Mouse (Mus musculus): ENCODE data around the gene Reep3. TPM values are rescaled to one million over a fixed set of nuclear protein-coding genes. Genes with fewer than 3 reads are reported as not detected.

Gene Reep3
- polyA plus RNA-seq, 1 experiment: 9.0 TPM

- H3K27me3 ChIP-seq (ENCODE audit: control insufficient read depth, insufficient read depth, low read length): no peaks in the 10 kb centered on the region
- peaks cover 19% of the 10 kb centered on the region for H3K4me1 ChIP-seq (ENCODE audit: control insufficient read depth, insufficient read depth, insufficient read length)
- 43% methylated on average over 7 of the region's 7 CpGs for WGBS
- peak in 1 of 2 experiments; percentile 21 for DNase-seq (ENCODE audit: low read depth in 1 of 2, low spot score in 2 of 2)
- no peaks in the 10 kb centered on the region; the same call in 1 of the 2 replicates for H3K36me3 ChIP-seq (ENCODE audit: control insufficient read depth, insufficient read depth, low read length)
- TF ChIP-seq CTCF (IDR thresholded peaks at IDR 0.05; ENCODE audit: extremely low read depth, insufficient read depth, insufficient read length, insufficient replicate concordance): no peak
- TF ChIP-seq POLR2A (IDR thresholded peaks at IDR 0.05; ENCODE audit: low read depth, low read length): no peak
- peak overlapping the region; percentile 70 for H3K27ac ChIP-seq (ENCODE audit: insufficient read depth, low read length)
- no peak overlapping the region for H3K4me3 ChIP-seq (ENCODE audit: extremely low read depth, insufficient read depth, insufficient read length)
Measured at GRCm38 (mm10) chr10:67065277-67065887, 31.4 kb downstream of the Reep3 start.

- 64% methylated on average over 4 of the region's 4 CpGs for WGBS
- no peaks in the 10 kb centered on the region for H3K27me3 ChIP-seq (ENCODE audit: control insufficient read depth, insufficient read depth, low read length)
- H3K4me3 ChIP-seq (ENCODE audit: extremely low read depth, insufficient read depth, insufficient read length): no peak overlapping the region
- TF ChIP-seq POLR2A (IDR thresholded peaks at IDR 0.05; ENCODE audit: low read depth, low read length) (no peak), CTCF (IDR thresholded peaks at IDR 0.05; ENCODE audit: extremely low read depth, insufficient read depth, insufficient read length, insufficient replicate concordance) (no peak)
- H3K36me3 ChIP-seq (ENCODE audit: control insufficient read depth, insufficient read depth, low read length): no peaks in the 10 kb centered on the region; the same call in 1 of the 2 replicates
- H3K4me1 ChIP-seq (ENCODE audit: control insufficient read depth, insufficient read depth, insufficient read length): peaks cover 13% of the 10 kb centered on the region
- H3K27ac ChIP-seq (ENCODE audit: insufficient read depth, low read length): no peak overlapping the region
- no peak for DNase-seq (ENCODE audit: low read depth in 1 of 2, low spot score in 2 of 2)
Measured at GRCm38 (mm10) chr10:67061823-67062222, 34.9 kb downstream of the Reep3 start.

- no peak for DNase-seq (ENCODE audit: low read depth in 1 of 2, low spot score in 2 of 2)
- H3K4me3 ChIP-seq (ENCODE audit: extremely low read depth, insufficient read depth, insufficient read length): no peak overlapping the region
- H3K27ac ChIP-seq (ENCODE audit: insufficient read depth, low read length): no peak overlapping the region
- WGBS: 93% methylated on average over 10 of the region's 10 CpGs
- peaks cover 10% of the 10 kb centered on the region for H3K4me1 ChIP-seq (ENCODE audit: control insufficient read depth, insufficient read depth, insufficient read length)
- H3K27me3 ChIP-seq (ENCODE audit: control insufficient read depth, insufficient read depth, low read length): no peaks in the 10 kb centered on the region
- no peaks in the 10 kb centered on the region; the same call in 1 of the 2 replicates for H3K36me3 ChIP-seq (ENCODE audit: control insufficient read depth, insufficient read depth, low read length)
- TF ChIP-seq CTCF (IDR thresholded peaks at IDR 0.05; ENCODE audit: extremely low read depth, insufficient read depth, insufficient read length, insufficient replicate concordance) (no peak), POLR2A (IDR thresholded peaks at IDR 0.05; ENCODE audit: low read depth, low read length) (no peak)
Measured at GRCm38 (mm10) chr10:67061367-67061801, 35.4 kb downstream of the Reep3 start.

GRCm38 (mm10) chr10:67058702-67059101 lies 38.0 kb downstream of the Reep3 start:
- 76% methylated on average over 6 of the region's 6 CpGs for WGBS
- H3K4me1 ChIP-seq (ENCODE audit: control insufficient read depth, insufficient read depth, insufficient read length): no peaks in the 10 kb centered on the region; the same call in 1 of the 2 replicates
- TF ChIP-seq CTCF (IDR thresholded peaks at IDR 0.05; ENCODE audit: extremely low read depth, insufficient read depth, insufficient read length, insufficient replicate concordance): no peak
- TF ChIP-seq POLR2A (IDR thresholded peaks at IDR 0.05; ENCODE audit: low read depth, low read length): no peak
- H3K27ac ChIP-seq (ENCODE audit: insufficient read depth, low read length): no peak overlapping the region
- no peaks in the 10 kb centered on the region; the same call in 1 of the 2 replicates for H3K36me3 ChIP-seq (ENCODE audit: control insufficient read depth, insufficient read depth, low read length)
- H3K27me3 ChIP-seq (ENCODE audit: control insufficient read depth, insufficient read depth, low read length): no peaks in the 10 kb centered on the region
- no peak for DNase-seq (ENCODE audit: low read depth in 1 of 2, low spot score in 2 of 2)
- H3K4me3 ChIP-seq (ENCODE audit: extremely low read depth, insufficient read depth, insufficient read length): no peak overlapping the region

GRCm38 (mm10) chr10:67058297-67058696 lies 38.4 kb downstream of the Reep3 start:
- Histone ChIP-seq H3K36me3 (ENCODE audit: control insufficient read depth, insufficient read depth, low read length) (no peaks in the 10 kb centered on the region; the same call in 1 of the 2 replicates), H3K27me3 (ENCODE audit: control insufficient read depth, insufficient read depth, low read length) (no peaks in the 10 kb centered on the region), H3K27ac (ENCODE audit: insufficient read depth, low read length) (no peak overlapping the region), H3K4me1 (ENCODE audit: control insufficient read depth, insufficient read depth, insufficient read length) (no peaks in the 10 kb centered on the region; the same call in 1 of the 2 replicates), H3K4me3 (ENCODE audit: extremely low read depth, insufficient read depth, insufficient read length) (no peak overlapping the region)
- 90% methylated on average over 7 of the region's 7 CpGs for WGBS
- no peak for DNase-seq (ENCODE audit: low read depth in 1 of 2, low spot score in 2 of 2)
- TF ChIP-seq POLR2A (IDR thresholded peaks at IDR 0.05; ENCODE audit: low read depth, low read length) (no peak), CTCF (IDR thresholded peaks at IDR 0.05; ENCODE audit: extremely low read depth, insufficient read depth, insufficient read length, insufficient replicate concordance) (no peak)

- no peaks in the 10 kb centered on the region for H3K36me3 ChIP-seq (ENCODE audit: control insufficient read depth, insufficient read depth, low read length)
- TF ChIP-seq CTCF (IDR thresholded peaks at IDR 0.05; ENCODE audit: extremely low read depth, insufficient read depth, insufficient read length, insufficient replicate concordance) (no peak), POLR2A (IDR thresholded peaks at IDR 0.05; ENCODE audit: low read depth, low read length) (no peak)
- no peaks in the 10 kb centered on the region for H3K27me3 ChIP-seq (ENCODE audit: control insufficient read depth, insufficient read depth, low read length)
- no peaks in the 10 kb centered on the region; the same call in 1 of the 2 replicates for H3K4me1 ChIP-seq (ENCODE audit: control insufficient read depth, insufficient read depth, insufficient read length)
- no peak overlapping the region for H3K4me3 ChIP-seq (ENCODE audit: extremely low read depth, insufficient read depth, insufficient read length)
- DNase-seq (ENCODE audit: low read depth in 1 of 2, low spot score in 2 of 2): no peak
- WGBS: 91% methylated on average over 6 of the region's 6 CpGs
- no peak overlapping the region for H3K27ac ChIP-seq (ENCODE audit: insufficient read depth, low read length)
Measured at GRCm38 (mm10) chr10:67057696-67058095, 39.0 kb downstream of the Reep3 start.

- Histone ChIP-seq H3K4me1 (ENCODE audit: control insufficient read depth, insufficient read depth, insufficient read length) (peaks cover 4% of the 10 kb centered on the region; the same call in 1 of the 2 replicates), H3K4me3 (ENCODE audit: extremely low read depth, insufficient read depth, insufficient read length) (no peak overlapping the region), H3K27me3 (ENCODE audit: control insufficient read depth, insufficient read depth, low read length) (no peaks in the 10 kb centered on the region), H3K27ac (ENCODE audit: insufficient read depth, low read length) (no peak overlapping the region), H3K36me3 (ENCODE audit: control insufficient read depth, insufficient read depth, low read length) (no peaks in the 10 kb centered on the region)
- no peak for DNase-seq (ENCODE audit: low read depth in 1 of 2, low spot score in 2 of 2)
- TF ChIP-seq POLR2A (IDR thresholded peaks at IDR 0.05; ENCODE audit: low read depth, low read length) (no peak), CTCF (IDR thresholded peaks at IDR 0.05; ENCODE audit: extremely low read depth, insufficient read depth, insufficient read length, insufficient replicate concordance) (no peak)
Measured at GRCm38 (mm10) chr10:67057208-67057607, 39.5 kb downstream of the Reep3 start.
